Mouse (Mus musculus) midbrain, embryonic 14.5 days (tissue): Measurements from ENCODE around the gene Atf5. TPM values are rescaled to one million over a fixed set of nuclear protein-coding genes. Genes with fewer than 3 reads are reported as not detected.

Source experiments
- ATAC-seq: fragments of 200-750 bp; cut with Nextera tagmentation; 2 replicates; pipeline ENCODE4 v1.8.0; 2017; ENCODE audit warnings: moderate number of reproducible peaks, moderate library complexity; ENCODE audit not compliant: low FRiP score, low TSS enrichment
- DNase-seq: peaks from one replicate; pipeline ENCODE4 v3.0.0-alpha.2; 2015
- H3K27ac ChIP-seq: fragments of 300-500 bp; sonication (generic); replicated peaks from 2 replicates; pipeline ENCODE4 v1.5.1; 2014; ENCODE audit warnings: mild to moderate bottlenecking, low read depth, low read length, moderate library complexity
- H3K27me3 ChIP-seq: fragments of 300-500 bp; sonication (generic); 2 replicates; pipeline ENCODE4 v1.6.1; 2014; ENCODE audit warnings: low read length, control low read depth, mixed read lengths; ENCODE audit not compliant: control insufficient read depth, insufficient read depth
- H3K36me3 ChIP-seq: fragments of 300-500 bp; sonication (generic); 2 replicates; pipeline ENCODE4 v1.6.1; 2014; ENCODE audit warnings: low read length, control low read depth; ENCODE audit not compliant: control insufficient read depth, insufficient read depth
- H3K4me1 ChIP-seq: fragments of 300-500 bp; sonication (generic); 2 replicates; pipeline ENCODE4 v1.6.1; 2014; ENCODE audit warnings: mild to moderate bottlenecking, antibody characterized with exemption, low read length, control low read depth; ENCODE audit not compliant: control insufficient read depth, insufficient read depth
- H3K4me2 ChIP-seq: fragments of 300-500 bp; sonication (generic); 2 replicates; pipeline ENCODE4 v1.6.1; 2014; ENCODE audit warnings: mild to moderate bottlenecking, low read length, moderate library complexity
- H3K4me3 ChIP-seq: fragments of 300-500 bp; sonication (generic); replicated peaks from 2 replicates; pipeline ENCODE4 v1.5.1; 2014; ENCODE audit warnings: low read depth, low read length
- H3K9ac ChIP-seq: fragments of 300-500 bp; sonication (generic); replicated peaks from 2 replicates; pipeline ENCODE4 v1.6.1; 2014; ENCODE audit warnings: mild to moderate bottlenecking, low read length, moderate library complexity
- H3K9me3 ChIP-seq: fragments of 300-500 bp; sonication (generic); 2 replicates; pipeline ENCODE4 v1.6.1; 2016; ENCODE audit warnings: low read length, control low read depth, mixed read lengths; ENCODE audit not compliant: control insufficient read depth
- WGBS: fragments of 180-500 bp; shearing (Covaris S2); extraction: QIAGEN DNeasy Blood & Tissue Kit; methylation state at CpG from one replicate; pipeline ENCODE4 v1.1.7; 2014; 5-methylcytosine and 5-hydroxymethylcytosine counted together
- polyA plus RNA-seq: library from polyadenylated mRNA; unstranded; fragments of >200 nt; fragmentation: Nextera tagmentation; extraction: Ambion mirVana; gene quantifications from 2 replicates; pipeline ENCODE4 v1.2.1, GENCODE M21; 2014

The Atf5 gene
- polyA plus RNA-seq, 1 experiment from 2014 or later, result 2.2 TPM

- no peaks in the 10 kb centered on the region for H3K9me3 ChIP-seq
- DNase-seq (no peak), ATAC-seq (no peak)
- H3K36me3 ChIP-seq, result no peaks in the 10 kb centered on the region
- H3K9ac ChIP-seq, result no peak overlapping the region
- 0 out of 2 replicates have a peak, but pooled peaks cover 8% of the 10 kb centered on the region for H3K4me1 ChIP-seq
- 92% methylated on average over 7 of the region's 7 CpGs for WGBS
- H3K27ac ChIP-seq, result no peak overlapping the region
- no peaks in the 10 kb centered on the region for H3K27me3 ChIP-seq
- no peak overlapping the region for H3K4me2 ChIP-seq
- no peak overlapping the region for H3K4me3 ChIP-seq
These were observed 5.5 kb downstream of the Atf5 start for GRCm38 (mm10) chr7:44810819-44811557.

- ATAC-seq (no peak), DNase-seq (no peak)
- H3K27me3 ChIP-seq, result no peaks in the 10 kb centered on the region
- no peak overlapping the region for H3K4me2 ChIP-seq
- no peak overlapping the region for H3K4me3 ChIP-seq
- H3K36me3 ChIP-seq, result no peaks in the 10 kb centered on the region
- H3K9me3 ChIP-seq, result no peaks in the 10 kb centered on the region
- no peak overlapping the region for H3K27ac ChIP-seq
- 0 out of 2 replicates have a peak, but pooled peaks cover 6% of the 10 kb centered on the region for H3K4me1 ChIP-seq
- no peak overlapping the region for H3K9ac ChIP-seq
- 81% methylated on average over 4 of the region's 4 CpGs for WGBS
These were observed 6.1 kb downstream of the Atf5 start for GRCm38 (mm10) chr7:44810365-44810764.

GRCm38 (mm10) chr7:44809466-44809865, 7.0 kb downstream of the Atf5 start:
- Histone ChIP-seq H3K27me3 (no peaks in the 10 kb centered on the region), H3K4me3 (no peak overlapping the region), H3K4me1 (no peaks in the 10 kb centered on the region), H3K9ac (no peak overlapping the region), H3K36me3 (no peaks in the 10 kb centered on the region), H3K27ac (no peak overlapping the region), H3K4me2 (no peak overlapping the region), H3K9me3 (no peaks in the 10 kb centered on the region)
- WGBS, result 91% methylated on average over 3 of the region's 3 CpGs
- ATAC-seq, result no peak
- no peak for DNase-seq

- WGBS, result 88% methylated on average over 2 of the region's 2 CpGs
- H3K4me3 ChIP-seq, result no peak overlapping the region
- H3K4me1 ChIP-seq, result no peaks in the 10 kb centered on the region
- ATAC-seq, result no peak
- H3K9me3 ChIP-seq, result no peaks in the 10 kb centered on the region
- no peak for DNase-seq
- H3K36me3 ChIP-seq, result no peaks in the 10 kb centered on the region
- no peaks in the 10 kb centered on the region for H3K27me3 ChIP-seq
- H3K9ac ChIP-seq, result no peak overlapping the region
- no peak overlapping the region for H3K4me2 ChIP-seq
- H3K27ac ChIP-seq, result no peak overlapping the region
These were observed 7.5 kb downstream of the Atf5 start for GRCm38 (mm10) chr7:44808927-44809326.

- H3K9me3 ChIP-seq, result no peaks in the 10 kb centered on the region
- no peak overlapping the region for H3K27ac ChIP-seq
- WGBS, result 87% methylated on average over 6 of the region's 6 CpGs
- H3K27me3 ChIP-seq, result no peaks in the 10 kb centered on the region
- no peak overlapping the region for H3K9ac ChIP-seq
- no peaks in the 10 kb centered on the region for H3K36me3 ChIP-seq
- H3K4me1 ChIP-seq, result no peaks in the 10 kb centered on the region
- DNase-seq (no peak), ATAC-seq (no peak)
- no peak overlapping the region for H3K4me3 ChIP-seq
- no peak overlapping the region for H3K4me2 ChIP-seq
These were observed 23.7 kb downstream of the Atf5 start for GRCm38 (mm10) chr7:44792781-44793180.

- no peak overlapping the region for H3K4me3 ChIP-seq
- no peaks in the 10 kb centered on the region for H3K4me1 ChIP-seq
- DNase-seq (no peak), ATAC-seq (no peak)
- H3K36me3 ChIP-seq, result no peaks in the 10 kb centered on the region
- no peak overlapping the region for H3K4me2 ChIP-seq
- WGBS, result 56% methylated on average over 4 of the region's 4 CpGs
- no peak overlapping the region for H3K9ac ChIP-seq
- no peaks in the 10 kb centered on the region for H3K27me3 ChIP-seq
- no peak overlapping the region for H3K27ac ChIP-seq
- H3K9me3 ChIP-seq, result no peaks in the 10 kb centered on the region
These were observed 26.4 kb downstream of the Atf5 start for GRCm38 (mm10) chr7:44790066-44790465.

GRCm38 (mm10) chr7:44789531-44789930, 26.9 kb downstream of the Atf5 start:
- DNase-seq (no peak), ATAC-seq (no peak)
- H3K36me3 ChIP-seq, result no peaks in the 10 kb centered on the region
- 80% methylated on average over 3 of the region's 3 CpGs for whole genome bisulfite sequencing
- no peaks in the 10 kb centered on the region for H3K9me3 ChIP-seq
- no peaks in the 10 kb centered on the region for H3K4me1 ChIP-seq
- H3K4me2 ChIP-seq, result no peak overlapping the region
- no peak overlapping the region for H3K27ac ChIP-seq
- H3K4me3 ChIP-seq, result no peak overlapping the region
- H3K9ac ChIP-seq, result no peak overlapping the region
- no peaks in the 10 kb centered on the region for H3K27me3 ChIP-seq

GRCm38 (mm10) chr7:44780101-44780500, 36.4 kb downstream of the Atf5 start:
- H3K9me3 ChIP-seq, result no peaks in the 10 kb centered on the region
- ATAC-seq, result no peak
- 90% methylated on average over 8 of the region's 8 CpGs for WGBS
- no peak for DNase-seq
- H3K4me2 ChIP-seq, result no peak overlapping the region
- H3K4me3 ChIP-seq, result no peak overlapping the region
- H3K4me1 ChIP-seq, result no peaks in the 10 kb centered on the region
- peaks cover 11% of the 10 kb centered on the region for H3K36me3 ChIP-seq
- no peaks in the 10 kb centered on the region for H3K27me3 ChIP-seq
- H3K27ac ChIP-seq, result no peak overlapping the region
- H3K9ac ChIP-seq, result no peak overlapping the region

GRCm38 (mm10) chr7:44776849-44777498, 39.5 kb downstream of the Atf5 start:
- ATAC-seq (no peak), DNase-seq (no peak)
- H3K9ac ChIP-seq, result no peak overlapping the region
- H3K4me2 ChIP-seq, result no peak overlapping the region
- no peaks in the 10 kb centered on the region for H3K4me1 ChIP-seq
- H3K27me3 ChIP-seq, result no peaks in the 10 kb centered on the region
- 93% methylated on average over 9 of the region's 9 CpGs for WGBS
- H3K36me3 ChIP-seq, result peaks cover 26% of the 10 kb centered on the region
- H3K4me3 ChIP-seq, result no peak overlapping the region
- no peak overlapping the region for H3K27ac ChIP-seq
- H3K9me3 ChIP-seq, result no peaks in the 10 kb centered on the region
